14 mouse cellular contexts compared by ENCODE assay signal in genomic region chr2:150837781-150838180, GRCm38 (mm10).
"Had no signal": no experiment of that assay in that cellular context is flagged by ENCODE, and none has a peak within 500 bp of the region (broad histone marks: within the 10 kb centered on the region; RNA-seq: fewer than 3 reads in every experiment).

No protein-coding gene starts in this region.

- H3K9me3 ChIP-seq: kidney, embryonic 15.5 days; limb, embryonic 13.5 days; midbrain, embryonic 13.5 days; neural tube, embryonic 15.5 days had no signal

- DNase-seq: kidney, adult 18-20 months; kidney, postnatal 14 days; layer of hippocampus, postnatal 36 days; left cerebral cortex, postnatal 4 days; lung, adult 18-20 months; right cerebral cortex, adult 18-20 months; thymus, adult 18-20 months; thymus, postnatal 14 days had no signal

- H3K27ac ChIP-seq: kidney, embryonic 15.5 days; limb, embryonic 13.5 days; liver, embryonic 14.5 days; midbrain, embryonic 13.5 days; neural tube, embryonic 15.5 days had no signal

- ATAC-seq: midbrain, embryonic 13.5 days had no signal

- H3K27me3 ChIP-seq: kidney, embryonic 15.5 days; limb, embryonic 13.5 days; midbrain, embryonic 13.5 days; neural tube, embryonic 15.5 days had no signal

- H3K4me3 ChIP-seq: kidney, embryonic 15.5 days; limb, embryonic 13.5 days; midbrain, embryonic 13.5 days; myocyte; neural tube, embryonic 15.5 days had no signal

- H3K4me1 ChIP-seq: kidney, embryonic 15.5 days; limb, embryonic 13.5 days; midbrain, embryonic 13.5 days; neural tube, embryonic 15.5 days had no signal
